Mouse (Mus musculus): Measurements from ENCODE around the gene Wfdc12.

- TF ChIP-seq CTCF (IDR thresholded peaks at IDR 0.05): no peak
- TF ChIP-seq POLR2A (IDR thresholded peaks at IDR 0.05; ENCODE audit: insufficient read depth, low read depth, low read length): no peak
- no peak for TF ChIP-seq EP300 (IDR thresholded peaks at IDR 0.05; ENCODE audit: insufficient read depth, low read depth, low read length)
These were observed 31.1 kb upstream of the Wfdc12 start, which contains the start of gene Wfdc15b for GRCm38 (mm10) chr2:164221522-164221921.
